Mouse (Mus musculus): ENCODE data around the gene Crhbp.

DNA sequence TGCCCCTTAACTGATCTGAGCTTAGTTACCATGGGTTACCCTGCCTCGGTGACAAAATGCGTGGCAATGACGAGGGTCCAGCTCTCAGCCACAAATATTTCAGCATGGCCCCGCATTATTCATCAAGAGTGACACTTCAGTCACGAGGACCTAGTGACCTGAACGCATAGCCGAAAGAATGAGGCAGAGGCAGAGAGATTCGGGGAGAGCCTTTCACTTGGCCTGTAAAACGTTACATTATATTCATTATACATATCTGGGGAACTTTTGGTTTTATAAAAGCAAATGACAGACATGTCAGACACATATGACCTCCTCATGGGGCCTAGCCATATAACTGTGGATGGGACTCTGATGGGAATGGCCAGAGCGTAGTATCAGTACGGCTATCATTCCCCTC is at the start of gene Crhbp:
- TF ChIP-seq CTCF (IDR thresholded peaks at IDR 0.05; ENCODE audit: low read depth, low read length) (no peak), GATA2 (IDR thresholded peaks at IDR 0.05; ENCODE audit: borderline replicate concordance, low read depth, low read length) (no peak), GATA1 (IDR thresholded peaks at IDR 0.05; ENCODE audit: borderline replicate concordance, low read length) (no peak), POLR2AphosphoS5 (IDR thresholded peaks at IDR 0.05; ENCODE audit: insufficient replicate concordance, low read depth, low read length) (no peak)

Data from G1E (cell line).